Mouse (Mus musculus): ENCODE results near the gene Ccnk.

Gene Ccnk

DNA sequence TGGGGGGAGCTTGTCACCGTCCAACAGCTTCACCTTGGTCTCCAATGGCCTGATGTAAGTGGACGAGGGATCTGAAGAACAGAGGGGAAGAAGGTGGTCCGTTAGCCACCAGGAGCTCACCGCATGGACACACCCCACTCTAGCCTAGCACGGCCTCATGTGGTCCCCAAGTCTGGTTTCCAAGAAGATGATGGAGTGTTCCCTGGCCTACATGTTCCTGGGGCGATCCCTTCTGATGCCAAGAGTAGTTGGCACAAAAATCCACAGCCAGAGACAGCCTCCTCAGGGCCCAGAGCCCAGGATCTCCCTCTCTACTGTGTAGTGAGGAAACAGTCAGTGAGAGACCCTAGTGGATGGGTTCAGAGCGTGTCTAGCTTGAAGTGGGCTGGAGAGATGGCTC is 42.3 kb downstream of the Ccnk start:
- no peak for DNase-seq (ENCODE audit: low spot score)

DNA sequence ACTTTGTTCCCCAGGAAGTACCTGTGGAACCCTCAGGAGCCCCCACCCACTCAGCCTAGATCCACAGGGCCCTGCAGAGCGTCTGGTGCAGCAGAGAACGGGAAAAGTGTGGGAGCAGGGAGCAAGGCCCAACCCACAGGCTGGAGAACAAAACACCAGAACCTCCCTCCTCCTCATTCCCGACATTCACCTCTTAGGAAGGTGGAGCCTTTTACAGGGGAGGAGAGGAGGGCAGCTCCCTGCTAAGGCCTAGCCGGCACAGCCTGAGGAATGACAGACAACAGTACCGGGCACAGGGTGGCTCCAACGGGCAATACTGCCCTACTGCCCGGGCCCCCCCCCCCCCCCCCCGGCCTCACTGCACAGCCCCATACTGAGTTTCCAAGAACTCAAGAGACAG is 44.0 kb downstream of the Ccnk start:
- no peak for DNase-seq (ENCODE audit: low spot score)

DNA sequence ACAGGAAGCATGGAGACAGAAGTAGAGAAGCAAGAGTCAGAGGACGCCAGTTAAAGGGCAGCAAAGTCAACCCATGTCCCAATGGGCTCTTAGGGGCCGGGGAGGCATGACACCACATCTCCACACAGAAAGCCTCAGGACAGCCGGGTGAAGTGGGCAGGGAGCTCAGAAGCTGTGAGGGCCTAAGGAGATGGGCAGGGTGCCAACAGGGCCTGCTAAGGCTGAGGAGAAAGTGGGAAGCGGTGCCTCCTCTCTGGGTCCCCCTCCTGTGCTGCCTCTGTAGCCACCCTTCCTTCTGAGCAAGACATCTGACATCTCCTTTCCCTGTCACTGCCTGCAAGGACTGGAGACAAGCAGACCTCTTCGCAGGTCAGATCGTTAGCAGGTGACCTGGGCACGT is 46.4 kb downstream of the Ccnk start:
- DNase-seq (ENCODE audit: low spot score) = no peak

DNA sequence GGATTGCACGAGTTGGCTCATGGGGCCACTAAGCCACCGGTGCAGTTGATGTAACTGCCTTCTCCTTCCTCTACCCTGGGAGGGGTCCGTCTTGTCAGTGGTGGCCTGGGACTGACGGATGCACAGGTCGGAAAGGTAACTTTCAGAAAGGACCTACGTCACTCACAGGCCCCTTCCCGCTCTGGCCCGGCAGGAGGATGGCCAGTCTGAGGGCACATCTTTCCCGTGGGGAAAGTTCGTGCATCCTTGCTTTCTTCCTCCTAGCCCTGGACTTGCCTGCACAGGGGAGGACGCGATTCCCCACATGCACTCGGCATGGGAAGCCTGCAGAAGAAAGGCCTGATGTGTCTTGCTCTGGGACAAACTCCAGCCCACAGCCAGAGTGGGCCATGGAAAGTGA is 46.8 kb downstream of the Ccnk start:
- no peak for DNase-seq (ENCODE audit: low spot score)

DNA sequence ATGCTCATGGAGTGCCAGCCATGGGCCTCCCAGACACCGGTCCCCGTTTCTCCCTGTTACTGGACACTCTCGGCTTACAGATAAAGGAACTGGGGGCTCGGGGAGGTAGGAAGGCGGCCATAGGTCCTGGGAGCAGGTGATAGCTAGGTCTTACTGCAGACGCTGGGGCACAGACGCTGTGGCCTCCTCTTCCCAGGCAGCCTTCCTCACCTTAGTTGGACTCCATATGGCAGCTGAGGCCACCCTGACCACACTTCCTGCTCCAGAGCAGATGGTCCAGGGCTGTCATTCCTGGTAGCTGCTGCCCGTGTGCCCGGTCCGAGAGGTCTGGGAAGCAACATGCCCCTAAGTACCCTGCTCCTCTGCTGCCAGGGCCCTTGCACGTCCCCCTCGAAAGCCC is 47.6 kb downstream of the Ccnk start:
- no peak for DNase-seq (ENCODE audit: low spot score)

DNA sequence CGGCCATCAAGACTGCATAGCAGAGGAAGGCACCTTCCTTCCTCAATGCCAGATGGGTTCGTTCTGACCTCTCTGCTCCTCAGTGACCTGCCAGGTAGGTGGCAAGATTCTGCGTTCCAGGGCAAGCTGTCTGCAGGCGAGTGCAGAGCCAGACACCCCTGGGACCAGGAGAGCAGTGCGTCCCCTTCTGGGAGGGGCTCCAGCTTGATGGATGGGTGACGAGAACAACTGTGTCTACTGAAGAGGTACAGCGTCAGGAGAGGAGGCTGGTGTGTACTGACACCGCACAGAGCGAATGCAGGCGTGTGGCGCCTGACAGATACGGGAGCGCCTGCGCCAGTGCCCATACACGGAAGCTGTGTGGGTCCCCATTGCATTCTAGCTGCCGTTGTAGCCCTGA is 48.1 kb downstream of the Ccnk start:
- no peak for DNase-seq (ENCODE audit: low spot score)

DNA sequence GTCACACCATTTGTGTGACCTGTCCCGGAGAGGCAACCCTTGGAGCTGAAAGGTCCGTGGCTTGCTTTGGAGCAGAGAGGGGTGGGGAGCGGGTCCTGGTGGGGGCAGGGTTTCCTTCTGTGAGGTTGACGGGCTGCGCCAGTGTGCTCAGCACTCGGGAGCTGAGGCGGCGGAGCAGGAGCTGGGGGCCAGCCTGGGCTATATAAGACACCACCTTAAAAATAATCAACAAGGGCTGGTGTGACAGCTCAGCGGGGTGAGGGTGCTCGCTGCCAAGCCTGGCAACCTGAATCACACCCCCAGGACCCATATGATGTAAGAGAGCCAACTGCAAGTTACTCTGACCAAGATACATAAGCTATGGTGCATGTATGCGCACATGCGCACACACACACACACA is 50.7 kb downstream of the Ccnk start:
- no peak for DNase-seq (ENCODE audit: low spot score)

DNA sequence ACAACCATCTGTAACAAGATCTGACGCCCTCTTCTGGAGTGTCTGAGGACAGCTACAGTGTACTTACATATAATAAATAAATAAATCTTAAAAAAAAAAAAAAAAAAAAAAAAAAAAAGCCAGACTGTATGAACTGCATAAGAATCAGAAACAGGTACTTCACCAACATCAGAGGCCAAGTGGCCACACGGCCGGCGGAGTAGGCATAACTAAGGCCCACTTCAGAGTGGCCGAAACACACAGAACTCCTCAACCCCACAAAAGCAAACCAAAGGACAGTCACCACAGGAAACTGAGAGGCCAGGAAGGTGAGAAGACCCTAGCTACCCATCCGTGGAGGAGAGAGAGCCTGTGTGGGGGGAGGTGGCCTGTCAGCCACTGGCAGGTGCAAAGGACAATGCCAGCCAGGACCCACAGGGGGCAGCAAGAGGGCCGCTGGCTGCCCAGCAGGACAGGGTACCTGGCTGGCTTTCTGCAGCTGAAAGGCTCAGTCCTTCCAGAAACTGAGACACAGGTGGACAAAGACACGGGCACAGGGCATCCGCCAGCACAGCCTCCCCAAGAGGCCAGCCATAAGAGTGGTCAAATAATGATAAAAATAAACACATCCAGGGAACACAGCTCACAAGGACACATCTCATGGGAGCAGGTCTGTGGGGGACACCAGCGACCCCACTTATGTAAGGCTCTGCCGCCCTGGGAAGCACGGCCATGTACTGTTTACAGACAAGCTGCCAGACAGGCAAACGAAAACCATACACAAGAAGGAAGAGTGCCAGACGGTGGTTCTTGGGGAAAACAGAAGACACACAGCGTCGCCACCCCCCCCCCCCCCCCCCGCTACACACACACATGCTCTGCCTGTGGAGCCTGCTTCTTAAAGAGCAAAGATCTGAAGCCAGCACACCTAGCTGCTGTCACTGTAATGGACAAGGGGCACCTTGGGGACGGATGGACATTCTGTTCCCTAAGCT is 51.7 kb downstream of the Ccnk start:
- DNase-seq (ENCODE audit: low spot score) = no peak

DNA sequence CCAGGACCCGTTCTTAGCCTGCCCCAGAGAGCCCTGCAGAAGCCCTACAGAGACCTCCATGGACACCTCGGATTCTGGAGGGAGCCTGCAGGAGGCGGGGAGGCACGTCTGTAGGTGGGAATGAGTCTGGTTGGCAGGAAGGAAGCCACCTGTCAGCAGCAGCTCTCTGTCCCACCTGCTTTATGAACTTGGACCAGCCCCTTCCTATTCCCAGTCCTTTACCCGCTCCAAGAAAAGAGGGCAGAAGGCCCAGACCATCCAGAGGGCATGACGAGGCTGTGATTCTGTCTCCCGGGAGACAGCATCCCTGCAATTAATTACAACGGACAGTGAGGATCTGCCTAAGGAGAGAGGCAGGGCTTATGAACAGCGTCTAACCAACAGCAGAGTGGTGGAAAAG is 52.5 kb downstream of the Ccnk start:
- no peak for DNase-seq (ENCODE audit: low spot score)

DNA sequence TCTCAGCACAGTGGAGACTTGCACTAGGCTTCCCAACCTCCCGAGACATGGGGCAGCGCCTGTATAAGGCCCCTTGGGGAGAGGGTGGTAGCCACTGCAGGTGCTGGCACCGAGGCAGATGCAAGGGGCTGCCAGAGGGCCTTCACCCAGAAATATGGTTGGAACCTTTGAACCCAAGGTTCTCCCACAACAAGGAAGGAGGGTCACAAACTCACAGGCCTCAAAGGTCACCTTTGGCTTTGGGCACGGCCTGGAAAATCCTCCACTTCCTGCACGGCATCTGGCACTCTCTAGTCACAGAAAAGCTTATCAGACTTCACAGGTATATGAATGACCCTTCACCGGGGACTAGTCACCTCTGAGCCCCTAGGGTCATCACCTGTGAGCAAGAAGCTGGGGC is 54.4 kb downstream of the Ccnk start:
- DNase-seq (ENCODE audit: low spot score) = no peak

DNA sequence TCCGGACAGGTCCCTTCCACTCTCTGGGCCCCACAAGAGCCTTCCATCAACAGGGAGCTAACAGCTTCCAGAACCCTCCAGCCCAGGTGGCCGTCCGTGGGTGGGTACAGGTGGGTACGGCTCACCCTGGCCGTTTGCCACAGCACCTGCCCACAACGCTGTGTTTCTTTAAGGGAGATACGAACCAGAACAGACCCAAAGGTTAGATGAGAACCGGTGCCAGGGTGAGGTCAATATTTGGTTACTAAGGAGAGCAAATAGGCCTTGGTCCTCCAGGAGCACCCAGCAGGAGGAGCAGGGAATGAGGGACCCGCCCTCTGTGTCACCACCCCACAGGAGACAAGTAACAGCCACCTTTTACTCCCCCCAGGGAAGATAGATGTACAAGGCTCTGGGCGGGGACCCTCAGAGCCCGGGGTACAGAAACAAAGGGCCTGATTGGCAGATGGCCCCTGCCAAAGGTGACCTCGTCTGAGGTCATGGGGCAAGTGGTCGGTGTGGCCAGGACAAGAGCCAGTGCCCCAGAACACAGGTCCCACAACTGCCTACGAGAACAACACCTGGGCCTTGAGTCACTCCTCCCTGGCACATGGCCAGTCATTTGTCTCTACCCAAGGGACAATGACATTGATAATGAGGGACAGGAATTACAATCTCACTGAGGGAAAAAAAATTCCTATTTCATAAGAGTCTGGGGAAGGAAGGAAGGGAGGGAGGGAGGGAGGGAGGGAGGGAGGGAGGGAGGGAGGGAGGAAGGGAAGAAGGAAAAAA is 55.6 kb downstream of the Ccnk start:
- no peak for DNase-seq (ENCODE audit: low spot score)

DNA sequence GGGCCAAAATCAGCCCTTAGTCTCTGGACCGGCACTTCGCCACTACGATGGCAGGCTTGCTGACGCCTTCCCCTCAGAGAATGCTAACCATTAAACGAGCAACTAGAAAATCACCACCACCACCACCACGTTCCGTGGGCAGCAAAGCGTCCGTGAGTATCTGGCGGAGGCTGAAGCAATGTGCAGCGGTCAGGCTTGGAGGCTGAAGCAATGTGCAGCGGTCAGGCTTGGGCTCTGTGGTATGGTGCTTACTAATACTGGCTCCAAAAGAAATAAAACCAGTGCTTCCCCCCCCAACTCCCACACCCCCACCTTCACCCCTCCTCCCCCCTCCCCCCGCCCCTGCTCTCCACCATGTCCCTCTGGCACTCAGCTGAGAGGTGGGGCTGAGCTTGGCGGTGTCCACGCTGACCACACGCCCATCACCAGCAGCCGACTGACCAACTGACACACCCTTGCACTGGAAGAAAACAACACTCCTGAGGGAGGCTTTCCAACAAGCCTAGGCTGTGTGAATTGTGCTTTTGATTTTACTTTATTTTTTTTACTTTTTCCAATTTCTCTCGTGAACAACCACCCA is 56.7 kb downstream of the Ccnk start:
- no peak for DNase-seq (ENCODE audit: low spot score)

DNA sequence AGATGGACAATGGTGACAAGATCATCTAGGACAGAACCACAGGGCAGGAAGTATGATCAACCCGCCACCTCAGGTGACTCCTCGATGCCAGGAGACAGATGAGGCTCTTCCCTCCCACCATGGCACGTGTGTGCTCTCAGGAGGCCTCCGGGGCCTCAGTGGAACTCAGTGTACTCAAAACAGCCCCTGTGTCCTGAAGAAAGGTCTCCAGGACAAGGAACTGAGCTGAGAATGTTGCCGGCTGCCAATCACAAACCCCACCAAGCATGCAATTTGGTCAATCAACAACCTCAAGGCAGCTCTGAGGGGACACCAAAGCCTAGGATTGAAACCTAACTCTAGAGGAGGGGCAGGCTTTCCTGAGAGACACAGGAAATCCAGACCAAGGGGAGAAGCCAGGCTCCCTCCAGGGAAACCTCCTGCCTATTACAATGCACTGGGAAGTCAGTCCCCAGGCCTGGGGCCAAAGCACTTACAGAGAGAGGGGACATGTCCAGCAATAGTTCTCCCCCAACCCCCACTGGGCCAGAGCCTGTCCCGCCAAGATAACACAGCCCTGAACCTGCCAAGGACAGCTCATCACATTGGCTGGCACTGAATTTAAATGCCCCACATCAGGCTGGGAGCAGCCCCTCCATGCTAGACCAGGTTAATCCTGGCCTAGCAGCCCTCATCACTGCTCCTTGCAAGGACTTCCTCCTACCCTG is 58.1 kb downstream of the Ccnk start:
- DNase-seq (ENCODE audit: low spot score) = no peak

DNA sequence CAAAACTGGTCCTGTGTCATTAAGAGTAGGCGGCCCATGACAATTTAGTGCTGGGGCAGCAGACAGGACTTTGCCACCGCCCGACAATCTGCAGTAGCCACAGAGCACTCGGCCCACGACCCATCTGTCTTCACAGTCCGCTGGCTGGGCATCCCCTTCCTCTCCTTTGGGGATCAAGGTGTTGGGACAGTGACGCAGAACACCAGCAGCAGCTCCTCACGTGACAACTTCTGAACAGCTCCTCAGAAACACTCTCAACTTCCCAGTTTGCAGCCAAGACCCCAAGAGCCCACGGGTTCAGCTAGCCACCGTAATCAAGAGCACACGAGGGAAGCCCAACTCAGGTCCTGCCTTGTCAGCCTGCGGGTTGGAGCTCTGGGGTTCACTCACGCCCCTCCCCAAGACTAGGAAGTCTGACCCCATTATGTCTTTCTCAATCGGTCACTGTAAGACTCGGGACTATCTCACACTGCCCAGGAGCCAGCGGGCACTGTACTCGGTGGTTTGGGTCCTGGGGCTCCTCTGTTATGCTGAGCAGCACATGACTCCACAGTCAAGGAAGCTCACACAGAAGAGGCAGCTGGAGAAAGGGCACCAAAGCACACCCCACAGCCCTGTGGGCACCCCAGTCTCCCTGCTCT is 59.1 kb downstream of the Ccnk start:
- no peak for DNase-seq (ENCODE audit: low spot score)

DNA sequence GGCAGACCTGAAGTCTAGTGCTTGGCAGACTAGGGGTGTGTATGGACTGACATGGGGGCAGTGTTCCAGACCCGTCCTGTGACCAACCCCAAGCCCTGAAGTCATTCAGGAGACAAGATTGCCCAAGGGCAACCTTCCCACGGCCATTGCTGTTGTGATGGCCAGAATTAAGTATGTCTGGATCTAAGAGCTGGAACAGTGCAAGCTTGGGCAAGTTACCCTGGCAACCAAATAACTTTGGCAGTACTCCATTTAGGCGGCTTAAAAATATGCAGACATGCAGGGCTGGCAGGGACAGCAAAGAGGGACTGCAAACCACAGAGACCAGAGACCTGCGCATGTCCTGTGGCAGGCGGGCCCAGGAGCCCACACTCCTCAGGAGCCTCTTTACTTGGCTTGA is 60.1 kb downstream of the Ccnk start:
- no peak for DNase-seq (ENCODE audit: low spot score)

DNA sequence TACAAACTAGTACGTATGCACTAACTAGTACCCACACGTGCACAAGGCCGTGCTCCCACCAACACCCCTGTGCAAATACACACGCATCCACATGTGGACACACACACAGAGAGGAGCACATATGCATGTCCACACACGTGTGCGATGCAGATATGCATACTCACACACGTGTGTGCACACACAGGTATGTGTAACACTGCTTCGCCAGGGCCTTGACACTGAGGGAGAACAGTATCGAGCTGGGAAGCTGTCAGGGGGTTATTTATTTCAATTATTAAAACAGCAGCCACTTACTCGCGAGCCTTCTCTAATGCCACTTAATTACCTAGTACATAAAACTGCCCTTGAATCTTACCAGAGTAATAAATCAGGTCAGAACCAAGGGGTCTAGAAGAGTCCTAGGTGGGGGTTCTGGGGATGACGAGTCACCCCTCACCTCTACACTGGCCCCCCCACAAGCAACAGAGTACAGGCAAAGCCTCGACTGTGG is 61.1 kb downstream of the Ccnk start:
- no peak for DNase-seq (ENCODE audit: low spot score)

DNA sequence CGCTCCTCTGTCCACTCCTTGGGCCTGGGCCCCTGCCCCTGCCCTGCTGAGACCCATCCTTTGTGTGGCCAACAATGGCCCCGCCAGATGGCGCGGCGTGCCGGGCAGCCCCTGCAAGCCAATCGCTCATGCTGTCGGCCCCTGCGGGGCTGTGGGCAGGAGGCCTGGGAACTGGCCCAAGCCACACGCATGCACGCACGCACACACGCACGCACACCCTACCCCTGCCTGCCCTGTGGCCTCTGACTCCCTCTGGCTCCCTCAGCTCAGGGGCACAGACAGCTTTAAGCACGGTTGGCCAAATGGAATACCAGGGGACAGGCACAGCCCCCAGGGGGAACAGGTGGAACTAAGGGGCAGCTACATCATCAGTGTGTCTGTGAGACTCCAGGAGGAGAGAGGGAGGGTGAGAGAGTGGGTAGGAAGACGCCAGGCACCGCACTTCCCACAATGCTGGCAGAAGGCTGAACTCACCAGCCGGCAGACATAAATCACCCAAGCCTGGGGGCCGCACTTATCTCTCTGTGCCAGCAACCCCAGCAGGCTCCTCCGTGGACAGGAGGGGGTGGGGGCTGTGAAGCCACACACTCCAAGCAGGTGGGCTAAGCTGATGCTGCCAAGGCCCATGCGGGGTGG is 61.7 kb downstream of the Ccnk start:
- no peak for DNase-seq (ENCODE audit: low spot score)

DNA sequence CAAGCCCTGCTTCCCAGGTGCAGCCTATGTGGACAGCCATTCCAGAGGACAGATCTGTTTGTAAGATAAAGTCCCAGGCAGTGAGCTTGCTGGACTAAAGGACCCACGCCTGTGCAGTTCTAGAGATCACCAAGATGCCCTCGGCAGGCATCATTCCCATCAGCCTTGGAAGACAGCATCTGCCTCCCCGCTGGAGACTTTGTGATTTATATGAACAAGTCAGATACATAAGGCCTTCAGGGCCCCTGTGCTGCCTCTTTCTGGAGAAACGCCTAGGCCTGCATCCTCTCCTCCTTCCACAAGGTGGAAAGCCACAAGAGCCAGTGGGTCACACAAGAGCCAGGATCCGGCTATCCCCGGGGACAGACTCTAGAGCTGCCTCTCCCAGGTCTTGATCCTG is 62.2 kb downstream of the Ccnk start:
- no peak for DNase-seq (ENCODE audit: low spot score)

DNA sequence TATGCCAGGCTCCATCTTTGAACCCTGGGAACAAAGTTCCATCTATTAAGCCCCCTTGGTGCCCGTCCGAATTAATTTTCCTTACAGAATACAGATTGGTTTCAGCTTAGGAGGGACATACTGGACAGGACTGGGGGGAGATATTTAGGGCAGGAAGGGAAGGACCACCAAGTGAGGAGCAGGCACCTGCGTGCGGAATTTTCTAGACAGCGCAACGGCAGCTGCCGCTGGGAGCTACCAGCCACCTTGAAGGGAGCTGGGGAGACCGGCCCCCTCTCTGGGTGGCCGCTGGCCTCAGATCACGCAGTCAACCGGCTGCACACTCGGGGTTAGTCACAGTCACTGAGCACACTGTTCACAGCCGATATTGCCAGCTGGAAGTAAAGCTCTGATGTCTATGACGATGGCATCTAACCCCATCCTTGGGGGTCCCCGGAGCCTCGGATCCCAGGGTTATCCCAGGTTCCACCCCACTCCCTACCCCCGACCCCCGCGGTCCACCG is 62.9 kb downstream of the Ccnk start:
- no peak for DNase-seq (ENCODE audit: low spot score)

DNA sequence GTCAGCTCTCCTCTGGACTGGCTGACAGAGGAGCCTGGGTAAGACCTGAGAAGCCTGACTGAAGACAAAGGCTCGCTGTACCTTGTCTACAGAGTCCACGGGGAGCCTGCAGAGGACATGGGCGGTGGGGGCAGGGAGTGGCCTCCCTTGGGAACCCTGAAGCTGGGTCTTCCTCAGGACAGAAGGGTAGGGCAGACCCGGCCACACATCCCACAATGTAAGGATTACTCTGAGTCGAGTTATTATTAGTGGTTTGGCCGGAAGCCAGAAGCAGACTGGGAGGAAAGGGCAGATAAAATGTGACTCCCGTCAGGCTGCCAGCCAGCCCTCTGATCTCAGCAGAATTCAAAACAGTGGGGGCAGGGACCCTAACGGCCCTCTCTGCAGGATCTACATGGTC is 65.4 kb downstream of the Ccnk start:
- peak; percentile 73 for DNase-seq (ENCODE audit: low spot score)

DNA sequence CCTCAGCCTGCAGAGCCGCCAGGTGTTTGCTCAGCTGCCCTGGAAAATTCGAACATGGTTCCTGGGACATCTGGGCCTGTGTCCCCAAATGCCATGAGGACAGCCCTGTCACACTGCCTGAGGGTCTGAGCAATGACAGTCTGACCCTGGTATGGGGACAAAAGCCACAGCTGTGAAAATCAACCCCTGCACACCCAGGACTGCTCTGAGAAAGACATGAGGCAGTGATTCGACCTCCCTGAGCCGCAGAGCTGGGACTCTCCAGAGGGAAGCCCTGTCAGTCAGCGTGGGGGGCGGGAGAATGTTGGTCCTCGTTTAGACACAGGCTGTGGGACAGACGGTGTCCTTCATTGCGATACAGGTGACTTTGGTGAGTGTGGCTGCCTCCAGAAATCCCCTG is 66.2 kb downstream of the Ccnk start:
- DNase-seq (ENCODE audit: low spot score) = no peak

Measured in yolk sac, embryonic 10.5 days (tissue).